In genomic region chr14:20378313-20379061, GRCm38 (mm10) we compare ENCODE assay signal across 9 mouse cellular contexts. TPM values are rescaled to one million over a fixed set of nuclear protein-coding genes. Genes with fewer than 3 reads are reported as not detected.
A peak's percentile ranks its signal among the peaks of the same experiment; 100 is the strongest.
DNase-seq lines count a peak whose midpoint lies in the region; ATAC-seq and TF ChIP-seq lines count a peak whose summit lies in the region.
"Had no signal": no experiment of that assay in that cellular context is flagged by ENCODE, and none has a peak within 500 bp of the region (broad histone marks: within the 10 kb centered on the region; RNA-seq: fewer than 3 reads in every experiment).

No protein-coding gene starts in this region.

- H3K4me1 ChIP-seq in midbrain, embryonic 10.5 days, result no peaks in the 10 kb centered on the region
- no peaks in the 10 kb centered on the region for H3K4me1 ChIP-seq in midbrain, embryonic 15.5 days
- H3K4me1 ChIP-seq in kidney, embryonic 15.5 days, result no peaks in the 10 kb centered on the region
- H3K4me1 ChIP-seq in stomach, embryonic 15.5 days, result no peaks in the 10 kb centered on the region
- H3K4me1 ChIP-seq: neural tube, embryonic 12.5 days had no signal

- no peak overlapping the region for H3K4me2 ChIP-seq in midbrain, embryonic 15.5 days
- no peak overlapping the region for H3K4me2 ChIP-seq in kidney, embryonic 15.5 days
- H3K4me2 ChIP-seq in stomach, embryonic 15.5 days, result no peak overlapping the region
- H3K4me2 ChIP-seq: neural tube, embryonic 12.5 days had no signal

- TF ChIP-seq CTCF in brain, embryonic 14.5 days (IDR thresholded peaks at IDR 0.05; ENCODE audit: borderline replicate concordance, extremely low read depth, insufficient read depth, insufficient read length), result peak; percentile 55; the same call in 1 of the 2 replicates

- H3K27me3 ChIP-seq in midbrain, embryonic 10.5 days (ENCODE audit: low read depth, poor library complexity, severe bottlenecking), result no peaks in the 10 kb centered on the region
- no peaks in the 10 kb centered on the region for H3K27me3 ChIP-seq in midbrain, embryonic 15.5 days (replicated peaks)
- H3K27me3 ChIP-seq in kidney, embryonic 15.5 days, result no peaks in the 10 kb centered on the region
- H3K27me3 ChIP-seq in stomach, embryonic 15.5 days (replicated peaks), result no peaks in the 10 kb centered on the region
- H3K27me3 ChIP-seq: neural tube, embryonic 12.5 days had no signal

- DNase-seq in midbrain, embryonic 10.5 days (ENCODE audit: low spot score), result peak; percentile 41
- DNase-seq in brain, embryonic 14.5 days (ENCODE audit: low read depth), result peak; percentile 35
- DNase-seq in gastrocnemius, postnatal 25 days, result peak; percentile 16
- peak; percentile 72 for DNase-seq in lung, postnatal 36 days
- no peak for DNase-seq in left cerebral cortex, adult 11 months (ENCODE audit: low spot score)

- H3K36me3 ChIP-seq in midbrain, embryonic 10.5 days, result peaks cover 88% of the 10 kb centered on the region
- peaks cover 29% of the 10 kb centered on the region for H3K36me3 ChIP-seq in midbrain, embryonic 15.5 days (replicated peaks)
- H3K36me3 ChIP-seq in kidney, embryonic 15.5 days, result peaks cover 74% of the 10 kb centered on the region
- H3K36me3 ChIP-seq in stomach, embryonic 15.5 days, result peaks cover 22% of the 10 kb centered on the region

- no peak overlapping the region for H3K4me3 ChIP-seq in midbrain, embryonic 10.5 days
- H3K4me3 ChIP-seq in midbrain, embryonic 15.5 days, result no peak overlapping the region
- H3K4me3 ChIP-seq in kidney, embryonic 15.5 days (replicated peaks), result no peak overlapping the region
- H3K4me3 ChIP-seq in stomach, embryonic 15.5 days (replicated peaks), result no peak overlapping the region
- H3K4me3 ChIP-seq: neural tube, embryonic 12.5 days had no signal

- H3K9me3 ChIP-seq in midbrain, embryonic 10.5 days (replicated peaks), result no peaks in the 10 kb centered on the region
- H3K9me3 ChIP-seq in midbrain, embryonic 15.5 days, result no peaks in the 10 kb centered on the region
- H3K9me3 ChIP-seq in kidney, embryonic 15.5 days (replicated peaks), result no peaks in the 10 kb centered on the region
- no peaks in the 10 kb centered on the region for H3K9me3 ChIP-seq in stomach, embryonic 15.5 days
- H3K9me3 ChIP-seq: neural tube, embryonic 12.5 days had no signal

- H3K27ac ChIP-seq in midbrain, embryonic 10.5 days (replicated peaks), result no peak overlapping the region
- no peak overlapping the region for H3K27ac ChIP-seq in midbrain, embryonic 15.5 days
- no peak overlapping the region for H3K27ac ChIP-seq in kidney, embryonic 15.5 days
- H3K27ac ChIP-seq in stomach, embryonic 15.5 days, result no peak overlapping the region
- H3K27ac ChIP-seq: neural tube, embryonic 12.5 days had no signal

- H3K9ac ChIP-seq in midbrain, embryonic 15.5 days, result no peak overlapping the region
- no peak overlapping the region for H3K9ac ChIP-seq in kidney, embryonic 15.5 days
- H3K9ac ChIP-seq in stomach, embryonic 15.5 days, result no peak overlapping the region
- H3K9ac ChIP-seq: neural tube, embryonic 12.5 days had no signal

- ATAC-seq in midbrain, embryonic 15.5 days (replicated peaks), result no peak
- ATAC-seq in kidney, embryonic 15.5 days (replicated peaks; ENCODE audit: low FRiP score), result peak; percentile 56; the same call in 1 of the 2 replicates
- ATAC-seq in stomach, embryonic 15.5 days (ENCODE audit: insufficient read depth, low FRiP score, low read depth), result peak; percentile 63; the same call in 1 of the 2 replicates

- no peak for TF ChIP-seq POLR2A in brain, embryonic 14.5 days (IDR thresholded peaks at IDR 0.05; ENCODE audit: borderline replicate concordance, extremely low read depth, insufficient read depth, insufficient read length, poor library complexity, severe bottlenecking)

- 42% methylated on average over 13 of the region's 13 CpGs for WGBS in midbrain, embryonic 10.5 days
- 42% methylated on average over 13 of the region's 13 CpGs for whole genome bisulfite sequencing in midbrain, embryonic 15.5 days
- 40% methylated on average over 13 of the region's 13 CpGs for WGBS in kidney, embryonic 15.5 days
- 35% methylated on average over 13 of the region's 13 CpGs for WGBS in stomach, embryonic 15.5 days

RNA-seq across cellular contexts. Expression of gene Dnajc9, which starts 10.2 kb away (rescaled TPM):
- polyA plus RNA-seq in midbrain, embryonic 10.5 days (2016; fragmentation: Nextera tagmentation; extraction: Ambion mirVana), result 331 and 350 TPM in 2 replicates
- 130 and 134 TPM in 2 replicates for polyA plus RNA-seq in midbrain, embryonic 15.5 days (2015; fragmentation: Nextera tagmentation; extraction: Ambion mirVana)
- polyA plus RNA-seq in brain, embryonic 14.5 days (2012; rRNA removed), result 95.7 and 127 TPM in 2 replicates
- 1 to 10 TPM; 9.1 to 9.3 TPM for total RNA-seq in gastrocnemius, postnatal 25 days (2021)
- 180 and 183 TPM in 2 replicates for polyA plus RNA-seq in kidney, embryonic 15.5 days (2015; fragmentation: Nextera tagmentation; extraction: Ambion mirVana)
- 143 and 149 TPM in 2 replicates for polyA plus RNA-seq in stomach, embryonic 15.5 days (2015; fragmentation: Nextera tagmentation; extraction: Ambion mirVana)

RNA-seq across cellular contexts. Expression of gene Mrps16, which starts 14.9 kb away (rescaled TPM):
- 79.9 and 85.5 TPM in 2 replicates for polyA plus RNA-seq in midbrain, embryonic 10.5 days (2016; fragmentation: Nextera tagmentation; extraction: Ambion mirVana)
- polyA plus RNA-seq in midbrain, embryonic 15.5 days (2015; fragmentation: Nextera tagmentation; extraction: Ambion mirVana), result 57.0 and 60.5 TPM in 2 replicates
- 36.1 and 46.2 TPM in 2 replicates for polyA plus RNA-seq in brain, embryonic 14.5 days (2012; rRNA removed)
- 10 to 100 TPM; 39.9 to 48.4 TPM for total RNA-seq in gastrocnemius, postnatal 25 days (2021)
- 96.5 and 97.3 TPM in 2 replicates for polyA plus RNA-seq in kidney, embryonic 15.5 days (2015; fragmentation: Nextera tagmentation; extraction: Ambion mirVana)
- 85.2 and 90.9 TPM in 2 replicates for polyA plus RNA-seq in stomach, embryonic 15.5 days (2015; fragmentation: Nextera tagmentation; extraction: Ambion mirVana)

RNA-seq across cellular contexts. Expression of gene Fam149b, which starts 30.5 kb away (rescaled TPM):
- 46.4 and 50.4 TPM in 2 replicates for polyA plus RNA-seq in midbrain, embryonic 10.5 days (2016; fragmentation: Nextera tagmentation; extraction: Ambion mirVana)
- 47.3 and 48.4 TPM in 2 replicates for polyA plus RNA-seq in midbrain, embryonic 15.5 days (2015; fragmentation: Nextera tagmentation; extraction: Ambion mirVana)
- 54.0 and 59.6 TPM in 2 replicates for polyA plus RNA-seq in brain, embryonic 14.5 days (2012; rRNA removed)
- 10 to 100 TPM; 19.7 to 20.8 TPM for total RNA-seq in gastrocnemius, postnatal 25 days (2021)
- polyA plus RNA-seq in kidney, embryonic 15.5 days (2015; fragmentation: Nextera tagmentation; extraction: Ambion mirVana), result 34.5 and 40.0 TPM in 2 replicates
- 28.6 and 33.1 TPM in 2 replicates for polyA plus RNA-seq in stomach, embryonic 15.5 days (2015; fragmentation: Nextera tagmentation; extraction: Ambion mirVana)

RNA-seq across cellular contexts. Expression of gene Ecd, which starts 30.6 kb away (rescaled TPM):
- 73.8 and 77.1 TPM in 2 replicates for polyA plus RNA-seq in midbrain, embryonic 10.5 days (2016; fragmentation: Nextera tagmentation; extraction: Ambion mirVana)
- 49.2 and 54.3 TPM in 2 replicates for polyA plus RNA-seq in midbrain, embryonic 15.5 days (2015; fragmentation: Nextera tagmentation; extraction: Ambion mirVana)
- polyA plus RNA-seq in brain, embryonic 14.5 days (2012; rRNA removed), result 37.6 and 38.1 TPM in 2 replicates
- total RNA-seq in gastrocnemius, postnatal 25 days (2021), result 10 to 100 TPM; 27.0 to 28.3 TPM
- polyA plus RNA-seq in kidney, embryonic 15.5 days (2015; fragmentation: Nextera tagmentation; extraction: Ambion mirVana), result 54.4 and 61.5 TPM in 2 replicates
- polyA plus RNA-seq in stomach, embryonic 15.5 days (2015; fragmentation: Nextera tagmentation; extraction: Ambion mirVana), result 46.9 and 47.6 TPM in 2 replicates
